Mouse (Mus musculus): ENCODE results near the gene Upp2.

Upp2 gene

GRCm38 (mm10) chr2:58748296-58748695, 181.2 kb downstream of the Upp2 start:
- CTCF ChIA-PET, result interaction anchor here in 1 of 4 experiments (0.6 kb wide), 1 partner anchor 690 kb away, joined by 4 read pairs; no protein-coding TSS in a partner anchor
- POLR2A ChIA-PET, result interaction anchor here in 2 of 4 experiments (0.7 to 0.9 kb wide), 2 partner anchors 25 to 129 kb away, joined by 3 read pairs; no protein-coding TSS in a partner anchor

GRCm38 (mm10) chr2:58752891-58753290, 185.8 kb downstream of the Upp2 start:
- ChIA-PET CTCF (interaction anchor here in 1 of 4 experiments (0.6 kb wide), 1 partner anchor 657 kb away, joined by 6 read pairs; no protein-coding TSS in a partner anchor), POLR2A (no interaction called here)

DNA sequence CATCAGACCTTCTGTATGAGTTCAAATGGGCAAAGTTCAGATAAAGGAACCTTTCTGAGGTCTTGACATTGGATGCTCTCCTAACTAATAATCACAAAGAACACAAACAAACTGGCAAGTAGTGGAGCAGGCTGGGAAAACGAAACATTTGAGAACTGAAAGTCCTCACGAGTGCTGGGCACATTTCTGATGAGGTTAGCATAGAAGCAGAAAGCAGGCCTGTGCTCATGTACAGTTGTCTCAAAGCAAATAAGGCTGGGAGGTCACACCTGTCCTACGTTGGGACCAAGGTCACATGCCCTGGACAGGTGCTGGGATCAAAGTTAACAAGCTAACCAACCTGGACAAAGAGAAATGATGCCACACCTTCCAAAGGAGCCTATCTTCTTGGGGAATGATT, 187.6 kb downstream of the Upp2 start:
- ChIA-PET CTCF (no interaction called here), POLR2A (interaction anchor here in 1 of 4 experiments (0.6 kb wide), 1 partner anchor 408 kb away, joined by 3 read pairs; no protein-coding TSS in a partner anchor)

DNA sequence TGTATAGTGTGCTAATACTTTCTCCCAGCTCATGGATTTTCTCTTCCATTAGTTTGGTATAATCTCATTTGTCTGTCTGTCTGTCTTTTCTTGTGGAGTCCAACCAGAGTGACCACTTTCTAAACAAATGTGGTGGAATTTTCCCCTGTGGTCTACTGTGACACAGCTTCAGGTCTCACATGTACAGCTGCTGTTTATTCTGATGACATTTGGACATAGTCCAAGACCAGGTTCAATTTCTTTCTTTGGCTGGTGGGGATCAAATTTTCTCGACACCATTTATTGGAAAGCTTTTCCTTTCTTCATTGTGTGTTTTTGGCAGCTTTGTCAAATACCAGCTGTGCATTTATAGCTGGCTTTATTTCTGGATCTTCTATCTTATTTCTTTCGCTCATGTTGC, 191.0 kb downstream of the Upp2 start:
- CTCF ChIA-PET, result no interaction called here
- POLR2A ChIA-PET, result no interaction called here

GRCm38 (mm10) chr2:58759676-58760075, 192.6 kb downstream of the Upp2 start:
- POLR2A ChIA-PET, result no interaction called here
- CTCF ChIA-PET, result no interaction called here

- ChIA-PET POLR2A (no interaction called here), CTCF (no interaction called here)
These were observed 198.0 kb downstream of the Upp2 start for GRCm38 (mm10) chr2:58765141-58765540.

GRCm38 (mm10) chr2:58773833-58774232, 206.7 kb downstream of the Upp2 start:
- ChIA-PET POLR2A (no interaction called here), CTCF (no interaction called here)

DNA sequence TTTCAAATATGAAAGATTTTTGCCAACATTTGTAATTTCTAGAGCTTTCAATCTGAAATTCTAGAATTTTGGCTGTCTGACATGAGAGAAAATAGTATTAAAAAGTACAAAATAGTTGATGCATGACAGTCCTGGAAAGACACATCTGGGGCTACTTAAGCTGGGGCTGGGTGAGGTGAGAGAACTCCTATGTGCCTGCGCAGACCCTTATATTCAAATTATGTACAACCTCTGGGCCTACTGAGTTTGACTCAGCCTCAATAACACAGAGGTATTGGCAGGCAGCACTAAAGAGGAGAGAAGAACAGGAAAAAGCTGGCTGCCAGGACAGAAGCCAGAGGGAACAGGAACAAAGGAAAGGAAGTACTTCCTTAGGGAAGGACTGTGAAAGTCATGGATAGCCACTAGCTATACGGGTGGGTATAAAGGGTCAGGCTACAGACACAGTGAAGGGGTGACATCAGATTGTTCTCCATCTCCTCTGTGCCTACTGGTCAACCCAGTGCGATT, 211.9 kb downstream of the Upp2 start:
- ChIA-PET POLR2A (no interaction called here), CTCF (no interaction called here)

DNA sequence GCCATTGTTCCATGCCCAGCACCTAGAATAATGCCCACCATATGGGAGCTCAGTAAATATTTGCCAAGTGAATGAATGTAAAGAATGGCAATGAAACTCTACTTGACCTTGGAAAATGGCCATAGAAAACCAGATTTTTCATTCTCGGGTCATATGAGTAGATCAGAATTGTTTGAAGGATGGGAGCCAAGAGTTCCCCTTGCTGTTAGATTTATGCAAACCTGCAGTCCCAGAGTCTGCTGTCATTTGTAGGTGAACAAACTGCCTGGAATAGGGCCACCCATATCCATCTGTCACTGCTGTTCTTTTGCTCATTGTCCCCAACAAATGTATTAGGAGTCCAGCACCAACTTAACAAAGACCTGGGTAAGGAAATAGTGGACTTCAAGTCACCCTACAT, 216.4 kb downstream of the Upp2 start:
- POLR2A ChIA-PET, result interaction anchor here in 1 of 4 experiments (0.5 kb wide), 1 partner anchor 252 kb away, joined by 3 read pairs; no protein-coding TSS in a partner anchor
- CTCF ChIA-PET, result no interaction called here

DNA sequence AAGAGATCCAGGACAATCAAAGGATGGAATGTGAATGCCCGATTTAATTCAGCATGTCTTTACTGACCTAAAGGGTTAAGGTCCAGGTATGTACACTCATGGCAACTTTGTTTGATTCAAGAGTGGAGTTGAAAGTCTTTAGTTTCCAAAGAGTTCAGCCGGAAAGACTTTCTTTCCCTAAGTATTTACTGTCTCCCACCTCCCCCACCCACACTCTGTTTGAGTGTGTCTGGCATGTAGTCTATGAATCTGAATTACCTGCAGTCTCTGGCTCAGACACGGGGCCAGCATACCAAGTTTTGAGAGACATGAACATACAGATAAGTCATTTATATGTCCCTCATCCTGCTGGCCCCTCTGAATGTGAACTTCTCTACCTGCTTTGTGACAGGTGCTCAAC, 219.1 kb downstream of the Upp2 start:
- POLR2A ChIA-PET, result interaction anchor here in 1 of 4 experiments (1.1 kb wide), 1 partner anchor 9 kb away, joined by 3 read pairs; no protein-coding TSS in a partner anchor
- CTCF ChIA-PET, result no interaction called here

GRCm38 (mm10) chr2:58786681-58787080, 219.6 kb downstream of the Upp2 start:
- POLR2A ChIA-PET, result interaction anchor here in 1 of 4 experiments (0.9 to 1.1 kb wide), 2 partner anchors 8 to 11 kb away, joined by 3 read pairs; no protein-coding TSS in a partner anchor

GRCm38 (mm10) chr2:58787360-58787759, 220.3 kb downstream of the Upp2 start:
- POLR2A ChIA-PET, result interaction anchor here in 2 of 4 experiments (0.6 to 0.9 kb wide), 2 partner anchors 11 to 336 kb away, joined by 3 read pairs; no protein-coding TSS in a partner anchor
- CTCF ChIA-PET, result no interaction called here

More at GRCm38 (mm10) chr2:58786681-58787080, 219.6 kb downstream of the Upp2 start:
- CTCF ChIA-PET, result no interaction called here

DNA sequence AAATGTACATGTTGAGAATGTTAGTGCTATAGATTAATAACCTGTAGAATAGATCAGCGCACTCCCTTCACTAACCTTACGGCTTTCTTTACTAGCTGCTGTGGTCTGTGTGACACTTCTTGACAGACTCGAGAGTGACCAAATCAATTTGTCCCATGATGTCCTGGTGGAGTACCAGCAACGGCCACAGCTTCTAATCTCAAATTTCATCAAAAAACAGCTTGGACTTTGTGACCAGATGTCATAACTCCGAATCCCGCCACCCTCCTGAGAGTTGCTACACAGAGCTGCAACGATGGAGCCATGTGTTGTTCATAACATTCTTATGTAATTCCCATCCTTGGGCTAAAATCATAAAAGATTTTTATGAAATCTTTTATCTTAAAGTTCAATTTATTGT, 222.8 kb downstream of the Upp2 start:
- ChIA-PET CTCF (no interaction called here), POLR2A (no interaction called here)

DNA sequence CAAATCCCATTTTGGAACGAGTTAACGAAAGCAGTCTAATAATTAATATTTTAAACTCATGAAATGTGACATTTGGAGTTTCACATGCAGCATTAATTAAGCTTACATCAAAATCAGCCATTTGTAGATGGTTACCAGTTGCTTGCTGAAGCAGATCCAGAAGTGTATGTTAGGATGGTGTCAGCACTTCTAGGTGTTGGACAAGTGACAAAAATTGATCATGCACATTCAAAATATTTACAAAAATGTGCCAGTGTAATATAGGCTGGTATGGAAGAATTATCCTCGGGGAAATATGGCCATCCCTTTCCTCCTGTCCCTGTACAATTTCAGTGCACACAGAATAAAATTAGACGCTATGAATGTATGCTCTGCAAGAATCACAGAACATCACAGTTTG, 223.3 kb downstream of the Upp2 start:
- POLR2A ChIA-PET, result no interaction called here
- CTCF ChIA-PET, result no interaction called here

DNA sequence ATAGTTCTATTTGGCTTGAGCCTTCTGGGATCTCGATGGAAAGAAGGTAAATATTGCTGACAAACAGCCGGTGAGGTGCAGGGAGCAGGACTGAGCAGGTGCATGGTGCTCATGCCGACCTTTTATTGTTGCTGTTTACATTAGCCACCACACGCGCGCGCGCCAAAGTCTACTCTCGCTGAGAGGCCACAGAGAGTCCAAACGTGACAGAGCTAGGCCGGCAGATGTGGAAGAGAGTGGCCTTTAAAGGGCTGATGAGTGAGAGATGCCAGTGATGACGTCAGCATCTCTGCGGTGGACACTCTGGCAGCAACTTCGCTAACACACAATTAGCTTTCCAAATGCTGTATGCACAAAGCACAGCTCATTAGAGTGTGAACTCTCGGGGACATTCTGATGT, 227.4 kb downstream of the Upp2 start:
- CTCF ChIA-PET, result no interaction called here
- POLR2A ChIA-PET, result interaction anchor here in 1 of 4 experiments (1.0 kb wide), 1 partner anchor 8 kb away, joined by 3 read pairs; no protein-coding TSS in a partner anchor

DNA sequence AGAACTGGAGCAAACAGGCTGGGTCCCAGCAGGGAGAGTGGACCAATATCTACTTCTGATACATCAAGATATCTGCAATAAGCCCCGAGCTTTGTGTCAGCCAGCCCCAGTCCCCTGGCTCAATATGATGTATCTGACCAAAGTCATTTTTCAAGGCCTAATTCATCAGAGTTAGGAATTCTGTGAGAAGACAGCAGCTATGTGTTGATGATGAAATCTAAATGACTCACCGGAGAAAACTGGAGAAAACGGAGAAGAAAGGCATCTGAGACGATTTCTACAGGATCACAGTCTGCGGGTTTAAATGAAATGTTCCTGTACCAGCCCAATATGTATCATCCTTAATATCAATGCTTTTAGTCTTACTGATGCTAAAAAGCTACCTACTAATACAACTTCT, 228.3 kb downstream of the Upp2 start:
- ChIA-PET POLR2A (interaction anchor here in 1 of 4 experiments (1.0 kb wide), 1 partner anchor 9 kb away, joined by 3 read pairs; no protein-coding TSS in a partner anchor), CTCF (no interaction called here)

- CTCF ChIA-PET, result no interaction called here
- POLR2A ChIA-PET, result no interaction called here
These were observed 230.4 kb downstream of the Upp2 start for GRCm38 (mm10) chr2:58797506-58797905.

GRCm38 (mm10) chr2:58799126-58799525, 232.0 kb downstream of the Upp2 start:
- CTCF ChIA-PET, result interaction anchor here in 1 of 4 experiments (0.6 kb wide), 1 partner anchor 1519 kb away, joined by 3 read pairs; no protein-coding TSS in a partner anchor
- POLR2A ChIA-PET, result no interaction called here

GRCm38 (mm10) chr2:58799623-58800022, 232.5 kb downstream of the Upp2 start:
- ChIA-PET CTCF (interaction anchor here in 1 of 4 experiments (0.6 kb wide), 1 partner anchor 1519 kb away, joined by 3 read pairs; no protein-coding TSS in a partner anchor), POLR2A (no interaction called here)

- CTCF ChIA-PET, result no interaction called here
- POLR2A ChIA-PET, result no interaction called here
These were observed 245.8 kb downstream of the Upp2 start for GRCm38 (mm10) chr2:58812941-58813340.

GRCm38 (mm10) chr2:58828910-58829600, 262.0 kb downstream of the Upp2 start:
- CTCF ChIA-PET, result no interaction called here
- POLR2A ChIA-PET, result no interaction called here

All from embryonic stem cell, embryonic (primary cell).